Mouse (Mus musculus) erythroblast, embryonic 14.5 days (primary cell): ENCODE data around the gene Gm13272. TPM values are rescaled to one million over a fixed set of nuclear protein-coding genes. Genes with fewer than 3 reads are reported as not detected.
"Not testable (repeated sequence)": the region's sequence is repeated elsewhere in the genome, so short reads cannot be mapped to it uniquely, and the experiment has no call there.

ENCODE experiments used
- H3K27me3 ChIP-seq: 2 replicates; pipeline ENCODE4 v1.6.1; 2012; ENCODE audit warnings: inconsistent platforms; ENCODE audit not compliant: control insufficient read depth
- H3K36me3 ChIP-seq: 2 replicates; pipeline ENCODE4 v1.6.1; 2012; ENCODE audit warnings: mild to moderate bottlenecking, inconsistent platforms; ENCODE audit not compliant: control insufficient read depth
- H3K4me1 ChIP-seq: 2 replicates; pipeline ENCODE4 v1.6.1; 2012; ENCODE audit warnings: inconsistent platforms; ENCODE audit not compliant: control insufficient read depth
- H3K4me3 ChIP-seq: replicated peaks from 2 replicates; pipeline ENCODE3; 2012; ENCODE audit warnings: moderate library complexity, mild to moderate bottlenecking, inconsistent platforms
- H3K9me3 ChIP-seq: 2 replicates; pipeline ENCODE4 v1.6.1; 2012; ENCODE audit warnings: low read length, inconsistent platforms, mixed read lengths; ENCODE audit not compliant: control insufficient read depth
- polyA plus RNA-seq: library from polyadenylated mRNA; stranded (reverse); fragments of >175 nt; gene quantifications from 2 replicates; pipeline ENCODE4 v1.2.3, GENCODE M21; 2012

The Gm13272 gene
- polyA plus RNA-seq, 1 experiment: not detected

- H3K9me3 ChIP-seq, H3K4me1 ChIP-seq, H3K36me3 ChIP-seq, H3K4me3 ChIP-seq, H3K27me3 ChIP-seq: not testable (repeated sequence)
These were observed 17.9 kb upstream of the Gm13272 start for GRCm38 (mm10) chr4:88761776-88762175.

DNA sequence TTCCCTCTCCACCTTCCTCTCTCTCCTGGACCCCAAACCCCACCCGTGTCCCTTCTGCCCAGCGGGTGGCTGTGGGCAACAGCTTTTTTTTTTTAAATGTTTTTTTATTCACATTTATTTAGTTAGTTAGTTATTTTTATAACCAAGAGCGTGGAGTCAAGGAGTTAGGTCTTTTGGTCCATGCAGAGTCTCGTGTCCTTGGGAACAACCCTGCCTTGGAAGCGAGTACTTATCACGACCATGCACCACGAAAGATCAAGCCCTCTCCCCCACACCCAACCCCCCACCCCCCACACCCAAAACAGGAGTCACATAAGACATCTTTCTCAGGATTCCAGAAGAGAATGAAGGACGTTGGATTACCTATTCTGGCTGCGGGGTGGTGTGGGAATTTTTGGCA is 17.3 kb upstream of the Gm13272 start:
- not testable (repeated sequence) for H3K36me3 ChIP-seq, H3K27me3 ChIP-seq, H3K9me3 ChIP-seq, H3K4me3 ChIP-seq, H3K4me1 ChIP-seq

GRCm38 (mm10) chr4:88763384-88764018 is 16.1 kb upstream of the Gm13272 start:
- H3K27me3 ChIP-seq, H3K4me1 ChIP-seq, H3K4me3 ChIP-seq, H3K9me3 ChIP-seq, H3K36me3 ChIP-seq: not testable (repeated sequence)

- H3K4me3 ChIP-seq, H3K9me3 ChIP-seq, H3K36me3 ChIP-seq, H3K27me3 ChIP-seq, H3K4me1 ChIP-seq: not testable (repeated sequence)
These were observed 6.1 kb upstream of the Gm13272 start, which contains the start of gene Gm13290 for GRCm38 (mm10) chr4:88773534-88773933. Gene Gm13290 (plus strand): TSS chr4:88773834.

- not testable (repeated sequence) for H3K9me3 ChIP-seq, H3K27me3 ChIP-seq, H3K4me3 ChIP-seq, H3K4me1 ChIP-seq, H3K36me3 ChIP-seq
These were observed 3.0 kb upstream of the Gm13272 start, which contains the start of gene Gm13289 for GRCm38 (mm10) chr4:88776622-88777021. Gene Gm13289 (plus strand): TSS chr4:88776922.

DNA sequence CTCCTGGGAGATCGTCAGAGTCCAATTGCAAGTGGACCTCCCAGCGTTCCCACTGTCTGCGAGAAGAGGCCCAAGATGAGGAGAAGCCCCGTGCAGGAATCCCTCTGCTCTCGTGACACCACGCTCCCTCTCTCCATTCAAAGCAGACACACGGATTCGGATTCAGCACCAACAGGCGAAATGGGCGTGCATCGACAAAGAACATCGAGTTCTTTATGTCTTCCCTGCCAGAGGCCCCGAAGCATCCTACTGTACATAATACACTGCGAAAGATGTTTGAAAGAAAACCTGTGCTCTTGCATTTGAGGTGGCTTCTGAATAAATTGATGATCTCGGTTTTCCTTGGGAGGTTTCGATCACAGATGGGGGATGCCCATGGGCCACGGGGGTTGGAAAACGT is 670 bp downstream of the Gm13272 start:
- not testable (repeated sequence) for H3K4me1 ChIP-seq, H3K36me3 ChIP-seq, H3K27me3 ChIP-seq, H3K9me3 ChIP-seq, H3K4me3 ChIP-seq

DNA sequence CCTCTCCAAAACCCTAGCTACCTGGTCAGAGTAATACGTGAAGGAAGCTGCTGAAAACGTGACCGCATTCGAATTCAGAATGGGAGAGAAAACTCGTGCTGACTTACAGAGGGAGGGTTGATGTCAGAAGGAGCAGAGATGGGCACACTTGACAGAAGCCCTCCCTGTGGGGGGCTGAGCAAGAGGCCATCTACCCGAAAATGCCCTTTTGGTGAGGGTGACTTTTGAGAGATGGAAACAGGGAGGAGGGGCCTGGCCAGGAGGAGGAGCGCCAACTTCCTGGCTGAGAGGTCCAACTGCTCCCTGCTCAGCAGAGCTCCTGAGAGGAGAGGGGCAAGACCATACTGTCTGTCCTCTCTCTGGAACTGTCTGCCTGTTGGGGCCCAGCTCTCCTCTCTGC is 2.2 kb downstream of the Gm13272 start, which contains the start of gene Ifnz:
Ifnz (plus strand) TSS at position 301 of the 400 bp plus-strand sequence.
- H3K4me3 ChIP-seq: not testable (repeated sequence)

GRCm38 (mm10) chr4:88782335-88782734 is 2.7 kb downstream of the Gm13272 start:
- H3K4me3 ChIP-seq: not testable (repeated sequence)

More for the DNA sequence above, 2.2 kb downstream of the Gm13272 start, which contains the start of gene Ifnz:
- H3K27me3 ChIP-seq, H3K9me3 ChIP-seq, H3K36me3 ChIP-seq, H3K4me1 ChIP-seq: not testable (repeated sequence)

DNA sequence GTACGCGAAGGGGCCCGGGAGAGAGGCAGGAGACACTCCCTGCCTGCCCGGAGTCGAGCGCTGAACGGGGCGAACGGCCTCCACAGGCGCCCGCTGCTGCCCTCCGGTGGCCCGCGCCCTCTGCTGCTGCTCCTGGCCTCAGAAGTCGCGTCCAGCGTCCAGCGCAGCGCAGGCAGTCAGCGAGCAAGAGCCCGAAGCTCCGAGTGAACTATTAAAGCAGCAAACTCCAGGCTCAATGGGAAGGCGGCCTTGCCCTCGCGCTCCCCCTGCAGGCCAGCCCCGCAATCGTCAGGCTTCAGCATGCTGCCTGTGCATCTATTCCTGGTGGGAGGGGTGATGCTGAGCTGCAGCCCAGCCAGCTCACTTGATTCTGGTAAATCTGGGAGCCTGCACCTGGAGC is 5.8 kb downstream of the Gm13272 start, which contains the start of gene Gm13276:
Gm13276 (plus strand) TSS at position 301 of the 400 bp plus-strand sequence.
- H3K4me1 ChIP-seq, H3K36me3 ChIP-seq, H3K27me3 ChIP-seq, H3K9me3 ChIP-seq, H3K4me3 ChIP-seq: not testable (repeated sequence)

More at GRCm38 (mm10) chr4:88782335-88782734, 2.7 kb downstream of the Gm13272 start:
- not testable (repeated sequence) for H3K9me3 ChIP-seq, H3K27me3 ChIP-seq, H3K4me1 ChIP-seq, H3K36me3 ChIP-seq

DNA sequence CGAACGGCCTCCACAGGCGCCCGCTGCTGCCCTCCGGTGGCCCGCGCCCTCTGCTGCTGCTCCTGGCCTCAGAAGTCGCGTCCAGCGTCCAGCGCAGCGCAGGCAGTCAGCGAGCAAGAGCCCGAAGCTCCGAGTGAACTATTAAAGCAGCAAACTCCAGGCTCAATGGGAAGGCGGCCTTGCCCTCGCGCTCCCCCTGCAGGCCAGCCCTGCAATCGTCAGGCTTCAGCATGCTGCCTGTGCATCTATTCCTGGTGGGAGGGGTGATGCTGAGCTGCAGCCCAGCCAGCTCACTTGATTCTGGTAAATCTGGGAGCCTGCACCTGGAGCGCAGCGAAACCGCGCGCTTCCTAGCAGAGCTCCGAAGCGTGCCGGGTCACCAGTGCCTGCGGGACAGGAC is 8.8 kb downstream of the Gm13272 start, which contains the start of gene Gm13277:
Gm13277 (plus strand) TSS at position 231 of the 400 bp plus-strand sequence.
- H3K27me3 ChIP-seq, H3K36me3 ChIP-seq, H3K4me3 ChIP-seq, H3K9me3 ChIP-seq, H3K4me1 ChIP-seq: not testable (repeated sequence)

DNA sequence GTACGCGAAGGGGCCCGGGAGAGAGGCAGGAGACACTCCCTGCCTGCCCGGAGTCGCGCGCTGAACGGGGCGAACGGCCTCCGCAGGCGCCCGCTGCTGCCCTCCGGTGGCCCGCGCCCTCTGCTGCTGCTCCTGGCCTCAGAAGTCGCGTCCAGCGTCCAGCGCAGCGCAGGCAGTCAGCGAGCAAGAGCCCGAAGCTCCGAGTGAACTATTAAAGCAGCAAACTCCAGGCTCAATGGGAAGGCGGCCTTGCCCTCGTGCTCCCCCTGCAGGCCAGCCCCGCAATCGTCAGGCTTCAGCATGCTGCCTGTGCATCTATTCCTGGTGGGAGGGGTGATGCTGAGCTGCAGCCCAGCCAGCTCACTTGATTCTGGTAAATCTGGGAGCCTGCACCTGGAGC is 11.6 kb downstream of the Gm13272 start, which contains the start of gene Gm13278:
Gm13278 (plus strand) TSS at position 301 of the 400 bp plus-strand sequence.
- H3K9me3 ChIP-seq, H3K36me3 ChIP-seq, H3K4me3 ChIP-seq, H3K4me1 ChIP-seq, H3K27me3 ChIP-seq: not testable (repeated sequence)

DNA sequence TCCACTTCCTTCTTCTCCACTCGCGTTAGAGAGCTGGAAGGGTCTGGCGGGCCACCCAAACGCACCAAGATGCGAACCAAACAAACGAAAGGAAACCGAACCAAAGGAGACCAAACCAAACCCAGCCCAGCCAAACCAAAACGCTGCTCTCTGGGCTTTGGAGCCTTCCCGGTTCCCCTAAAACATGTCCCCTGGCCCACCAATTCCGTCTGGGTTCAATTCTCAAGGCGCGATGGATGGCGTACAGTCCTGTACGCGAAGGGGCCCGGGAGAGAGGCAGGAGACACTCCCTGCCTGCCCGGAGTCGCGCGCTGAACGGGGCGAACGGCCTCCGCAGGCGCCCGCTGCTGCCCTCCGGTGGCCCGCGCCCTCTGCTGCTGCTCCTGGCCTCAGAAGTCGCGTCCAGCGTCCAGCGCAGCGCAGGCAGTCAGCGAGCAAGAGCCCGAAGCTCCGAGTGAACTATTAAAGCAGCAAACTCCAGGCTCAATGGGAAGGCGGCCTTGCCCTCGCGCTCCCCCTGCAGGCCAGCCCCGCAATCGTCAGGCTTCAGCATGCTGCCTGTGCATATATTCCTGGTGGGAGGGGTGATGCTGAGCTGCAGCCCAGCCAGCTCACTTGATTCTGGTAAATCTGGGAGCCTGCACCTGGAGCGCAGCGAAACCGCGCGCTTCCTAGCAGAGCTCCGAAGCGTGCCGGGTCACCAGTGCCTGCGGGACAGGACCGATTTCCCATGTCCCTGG is 14.5 kb downstream of the Gm13272 start, which contains the start of gene Gm13275:
Gm13275 (plus strand) TSS at position 552 of the 740 bp plus-strand sequence.
- not testable (repeated sequence) for H3K4me1 ChIP-seq, H3K4me3 ChIP-seq, H3K27me3 ChIP-seq, H3K9me3 ChIP-seq, H3K36me3 ChIP-seq

GRCm38 (mm10) chr4:88797097-88797496 is 17.4 kb downstream of the Gm13272 start, which contains the start of gene Gm13279:
Gene Gm13279 (plus strand): TSS chr4:88797397.
- not testable (repeated sequence) for H3K27me3 ChIP-seq, H3K36me3 ChIP-seq, H3K9me3 ChIP-seq, H3K4me3 ChIP-seq, H3K4me1 ChIP-seq

DNA sequence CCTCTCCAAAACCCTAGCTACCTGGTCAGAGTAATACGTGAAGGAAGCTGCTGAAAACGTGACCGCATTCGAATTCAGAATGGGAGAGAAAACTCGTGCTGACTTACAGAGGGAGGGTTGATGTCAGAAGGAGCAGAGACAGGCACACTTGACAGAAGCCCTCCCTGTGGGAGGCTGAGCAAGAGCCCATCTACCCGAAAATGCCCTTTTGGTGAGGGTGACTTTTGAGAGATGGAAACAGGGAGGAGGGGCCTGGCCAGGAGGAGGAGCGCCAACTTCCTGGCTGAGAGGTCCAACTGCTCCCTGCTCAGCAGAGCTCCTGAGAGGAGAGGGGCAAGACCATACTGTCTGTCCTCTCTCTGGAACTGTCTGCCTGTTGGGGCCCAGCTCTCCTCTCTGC is 19.7 kb downstream of the Gm13272 start, which contains the start of gene Gm13285:
Gm13285 (plus strand) TSS at position 301 of the 400 bp plus-strand sequence.
- H3K27me3 ChIP-seq, H3K9me3 ChIP-seq, H3K4me1 ChIP-seq, H3K36me3 ChIP-seq, H3K4me3 ChIP-seq: not testable (repeated sequence)
